Mouse (Mus musculus): ENCODE measurements around the gene Gna14.

Gna14 gene

DNA sequence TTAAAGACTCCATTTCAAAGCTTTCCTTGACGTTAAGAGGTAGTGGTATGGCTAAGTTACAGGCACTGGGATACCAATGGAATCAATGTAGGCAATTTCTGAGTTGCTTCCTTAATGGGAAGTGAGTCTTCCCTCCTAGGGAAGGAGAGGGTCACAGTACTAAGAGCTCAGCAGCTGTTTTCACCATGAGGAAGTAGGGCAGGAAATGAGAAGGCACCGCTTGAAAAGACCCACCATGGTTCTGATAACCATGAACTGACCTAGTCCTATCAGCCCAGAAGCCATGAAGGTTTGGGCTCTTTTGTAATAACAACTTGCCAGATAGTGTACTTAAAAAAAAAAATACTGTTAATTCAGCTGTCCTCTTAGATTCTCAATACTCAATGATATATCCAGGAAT is 20.6 kb downstream of the Gna14 start:
- no peak for DNase-seq (ENCODE audit: low spot score in 2 of 2)

DNA sequence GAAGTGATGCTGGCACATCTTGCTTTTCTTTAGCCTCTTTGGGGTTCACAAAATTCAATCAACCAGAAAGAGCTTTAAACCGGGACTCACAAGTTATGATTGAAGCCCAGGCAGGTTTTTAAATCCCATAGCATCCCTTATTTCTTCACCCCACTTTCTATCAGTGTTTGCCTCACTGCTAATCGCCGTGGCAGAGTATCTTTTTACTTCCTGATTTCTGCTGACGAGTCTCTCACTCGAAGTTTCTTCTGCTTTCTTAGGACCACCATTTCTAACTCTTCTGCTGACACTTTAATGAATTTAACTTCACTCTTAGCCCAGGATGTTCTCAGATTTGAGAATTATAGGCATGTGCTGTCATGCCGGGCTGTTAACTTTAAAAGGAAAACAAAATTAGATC is 21.6 kb downstream of the Gna14 start:
- no peak for DNase-seq (ENCODE audit: low spot score in 2 of 2)

DNA sequence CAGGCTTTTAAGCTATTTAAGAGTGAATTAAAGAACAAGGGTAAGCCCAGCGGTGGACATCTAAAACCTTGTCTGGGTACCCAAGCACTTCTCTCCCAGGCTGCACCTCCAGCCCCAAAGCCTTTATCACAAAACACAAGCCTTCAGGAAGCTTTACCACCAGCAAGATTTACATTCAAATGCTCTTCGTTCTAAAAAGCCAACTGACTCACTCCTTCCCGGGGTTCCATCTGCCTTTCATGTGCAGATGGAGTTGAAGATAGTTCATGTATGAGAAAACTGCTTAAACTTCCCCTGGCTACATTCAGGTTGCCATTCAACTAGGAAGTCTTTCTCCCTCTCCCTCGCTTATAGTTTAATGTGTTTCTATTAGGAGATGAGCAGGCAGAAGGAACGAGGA is 23.8 kb downstream of the Gna14 start:
- no peak for DNase-seq (ENCODE audit: low spot score in 2 of 2)

DNA sequence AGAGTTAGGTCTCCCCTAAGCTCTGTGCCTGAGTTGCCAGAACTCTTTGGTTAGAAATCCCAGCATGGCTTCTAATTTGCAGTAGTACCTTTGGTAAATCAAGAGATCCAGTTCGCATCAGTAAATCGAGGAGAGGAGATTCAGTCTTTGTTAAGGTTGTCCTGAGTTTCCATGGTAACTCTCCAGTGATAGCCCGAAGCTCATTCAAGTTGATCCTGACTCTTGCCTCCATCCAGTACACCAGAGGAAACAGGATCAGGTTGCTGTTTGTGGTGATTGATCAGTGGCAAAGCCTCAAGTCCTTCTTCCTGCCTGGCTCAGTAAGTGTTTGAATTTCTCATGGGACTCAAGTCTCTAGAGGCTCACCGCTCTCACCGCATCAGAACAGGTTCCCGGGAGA is 24.7 kb downstream of the Gna14 start:
- DNase-seq (ENCODE audit: low spot score in 2 of 2) = no peak

DNA sequence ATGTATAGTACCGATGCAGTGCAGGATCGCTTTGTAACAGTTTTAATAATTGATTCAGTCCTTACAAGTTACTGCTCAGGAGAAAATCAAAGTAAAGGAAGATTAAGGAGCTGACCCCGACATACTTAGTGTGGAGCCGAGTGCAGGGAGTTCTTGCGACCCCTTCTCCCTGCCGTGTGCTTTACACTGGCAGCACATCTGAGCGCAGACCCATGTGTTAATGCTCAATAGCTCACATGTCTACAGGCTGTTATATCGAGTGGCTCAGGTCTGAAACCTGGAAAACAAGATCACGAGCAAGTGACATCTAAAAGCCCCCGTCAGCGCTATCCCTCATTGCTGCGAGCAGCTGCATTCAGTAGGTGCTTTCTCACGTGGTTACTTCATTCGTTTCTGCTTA is 25.3 kb downstream of the Gna14 start:
- no peak for DNase-seq (ENCODE audit: low spot score in 2 of 2)

DNA sequence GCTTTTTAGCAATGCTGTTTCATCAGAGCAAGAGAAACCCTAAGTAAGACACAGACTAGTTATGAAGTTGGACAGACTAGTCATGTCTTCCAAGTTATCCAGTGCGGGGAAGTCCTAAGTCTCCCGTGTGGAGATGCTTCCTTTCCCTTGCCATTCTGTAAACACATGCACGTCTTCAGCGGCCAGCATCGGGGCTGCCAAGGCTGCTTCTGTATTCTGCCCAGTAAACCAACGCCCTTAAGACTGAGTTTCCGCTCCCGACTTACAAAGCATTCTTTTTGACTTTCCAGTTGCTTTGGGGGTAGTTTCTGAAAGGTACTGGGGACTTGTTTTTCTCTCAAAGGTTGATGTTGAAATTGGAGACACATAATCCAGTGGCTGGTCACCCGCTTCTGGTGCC is 26.9 kb downstream of the Gna14 start:
- DNase-seq (ENCODE audit: low spot score in 2 of 2) = no peak

DNA sequence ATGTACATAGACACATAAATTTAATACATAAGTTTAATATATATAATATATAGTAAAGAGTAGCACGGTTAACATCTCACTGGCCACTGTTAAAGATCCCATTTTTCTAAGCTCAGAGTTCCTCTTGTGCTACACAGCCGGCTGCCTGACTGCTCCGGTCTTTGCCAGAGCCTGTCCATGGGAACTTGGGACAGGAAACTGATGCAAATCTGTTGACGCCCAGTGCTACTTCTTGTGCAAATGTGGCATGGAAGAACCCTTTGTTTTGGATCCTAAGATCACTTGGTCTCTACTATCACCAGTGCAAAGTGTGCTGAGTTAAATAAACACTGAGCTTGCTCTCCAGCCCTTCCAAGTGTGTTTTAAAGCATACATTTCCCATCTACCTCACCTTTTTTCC is 29.2 kb downstream of the Gna14 start:
- DNase-seq (ENCODE audit: low spot score in 2 of 2) = no peak

DNA sequence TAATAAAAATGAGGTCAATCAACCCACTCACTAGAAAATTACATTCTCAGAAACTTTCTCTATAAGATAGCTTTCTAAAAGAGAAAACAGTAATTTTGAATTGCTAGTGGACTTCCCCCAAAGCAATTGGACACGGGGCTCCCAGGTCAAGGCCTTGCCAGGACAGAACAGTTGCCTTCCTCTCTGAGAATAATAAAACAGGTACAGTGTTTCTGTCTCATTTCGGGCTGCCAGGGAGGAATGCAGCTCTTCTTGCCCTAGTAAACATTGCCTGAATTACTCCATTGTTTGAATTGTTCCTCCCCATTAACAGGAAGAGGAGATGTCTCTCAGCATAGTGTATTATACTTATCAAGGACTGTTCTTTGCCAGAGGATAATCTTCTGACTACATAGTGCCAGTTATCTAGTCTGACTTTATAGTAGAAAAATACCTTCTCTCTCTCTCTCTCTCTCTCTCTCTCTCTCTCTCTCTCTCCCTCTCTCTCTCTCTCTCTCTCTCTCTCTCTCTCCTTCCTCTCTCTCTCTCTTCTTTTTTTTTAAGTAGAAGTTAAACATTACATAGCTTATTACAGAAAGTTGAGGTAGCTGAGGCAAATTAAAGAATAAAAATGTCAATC is 33.3 kb downstream of the Gna14 start:
- DNase-seq (ENCODE audit: low spot score in 2 of 2) = no peak

DNA sequence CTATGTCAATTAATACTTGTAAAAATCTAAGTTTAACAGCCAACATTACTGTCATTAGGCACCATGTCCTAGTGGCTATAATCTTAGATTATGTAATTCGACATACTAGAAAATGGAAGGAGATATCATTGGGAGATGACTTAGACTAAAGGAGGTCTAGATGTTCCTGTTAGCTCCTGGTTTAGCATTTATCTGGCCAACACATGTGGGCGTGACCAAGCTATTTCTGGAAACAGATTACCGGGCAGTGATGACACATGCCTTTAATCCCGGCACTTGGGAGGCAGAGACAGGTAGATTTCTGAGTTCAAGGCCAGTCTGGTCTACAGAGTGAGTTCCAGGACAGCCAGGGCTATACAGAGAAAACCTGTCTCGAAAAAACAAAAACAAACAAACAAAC is 37.1 kb downstream of the Gna14 start:
- DNase-seq (ENCODE audit: low spot score in 2 of 2) = no peak

DNA sequence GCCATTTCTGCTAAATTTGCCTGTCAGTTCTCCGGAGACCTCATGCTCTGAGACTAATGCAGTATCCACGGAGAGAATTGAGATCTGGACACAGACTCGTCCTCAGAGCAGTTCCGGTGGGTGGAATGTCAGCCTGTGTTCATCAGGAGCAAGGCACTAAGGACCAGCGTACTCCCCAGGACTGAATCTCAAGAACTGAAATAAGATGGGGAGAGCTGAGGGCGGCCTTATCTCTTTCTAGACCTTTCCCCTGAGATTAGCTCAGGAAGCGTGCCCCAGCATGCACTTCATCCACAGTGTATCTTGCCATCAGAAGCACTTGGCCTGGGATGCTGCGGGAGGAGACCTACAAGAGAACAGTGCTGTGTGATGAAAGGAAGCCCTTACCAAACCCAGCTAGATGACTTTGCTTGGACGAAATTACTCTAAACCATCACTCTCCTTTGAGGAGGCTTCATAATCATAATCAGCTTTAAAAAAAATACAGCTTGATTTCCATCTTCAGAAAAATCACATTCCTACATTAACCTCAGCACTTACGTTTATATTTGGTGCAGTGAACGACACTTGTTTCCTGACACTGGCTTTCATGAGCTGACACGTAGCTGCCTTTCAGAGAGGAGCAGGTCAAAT is 41.9 kb downstream of the Gna14 start:
- DNase-seq (ENCODE audit: low spot score in 2 of 2) = no peak

DNA sequence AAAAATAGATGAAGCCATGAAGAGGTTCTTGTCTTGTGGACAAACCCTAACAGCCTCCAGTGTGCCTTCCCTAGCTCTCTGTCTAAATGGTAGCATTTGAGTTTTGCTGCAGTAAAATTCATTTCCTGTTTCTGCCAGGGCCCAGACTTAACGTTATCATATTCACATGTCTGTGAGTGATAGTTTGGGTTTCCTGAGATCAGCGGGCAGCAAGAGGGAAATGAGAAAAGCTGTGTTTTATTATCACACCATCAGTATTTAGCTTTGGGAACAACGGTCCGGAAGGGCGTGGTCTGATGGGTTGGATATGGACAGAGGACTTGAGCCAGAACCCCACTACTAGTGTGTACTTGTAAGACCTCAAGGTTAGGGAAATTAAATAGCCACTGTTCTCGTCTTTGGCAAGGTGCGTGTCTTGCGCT is 42.6 kb downstream of the Gna14 start:
- DNase-seq (ENCODE audit: low spot score in 2 of 2) = no peak

DNA sequence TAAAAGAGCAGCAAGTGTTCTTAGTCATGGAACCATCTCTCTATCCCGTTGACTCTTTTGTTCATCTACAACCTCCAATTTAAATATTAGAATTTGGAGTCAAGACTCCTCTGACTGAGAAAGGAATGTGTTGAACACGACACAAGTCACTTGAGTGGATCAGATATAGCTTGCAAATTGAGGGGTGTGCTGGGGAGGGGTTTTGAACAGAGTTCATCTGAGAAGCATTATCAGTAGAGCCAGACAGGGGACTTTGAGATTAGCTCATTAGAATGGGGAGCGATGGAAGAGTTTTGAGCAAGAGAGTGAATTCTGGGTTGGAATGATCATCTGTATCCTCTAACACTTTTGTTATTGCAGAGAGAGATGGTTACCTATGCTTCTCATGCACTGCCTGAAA is 46.5 kb downstream of the Gna14 start:
- no peak for DNase-seq (ENCODE audit: low spot score in 2 of 2)

DNA sequence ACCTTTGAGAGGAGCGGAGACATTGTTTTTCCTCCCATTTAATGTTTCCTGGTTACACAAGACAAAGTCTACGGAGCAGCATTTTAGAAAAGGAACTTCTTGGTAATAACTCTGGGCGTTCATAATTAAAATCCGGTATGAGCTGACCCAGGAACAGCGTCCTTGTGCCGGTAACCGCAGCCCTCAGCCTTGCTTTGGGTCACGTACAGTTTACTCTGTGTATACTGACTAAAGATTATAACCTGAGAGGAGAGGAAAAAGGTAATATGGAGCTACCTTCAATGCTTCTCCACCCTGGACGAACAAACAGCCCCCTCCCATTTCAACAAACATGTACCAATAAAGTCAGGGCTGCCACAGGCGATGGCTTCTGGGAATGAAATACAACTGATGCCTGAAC is 48.7 kb downstream of the Gna14 start:
- DNase-seq (ENCODE audit: low spot score in 2 of 2) = no peak

DNA sequence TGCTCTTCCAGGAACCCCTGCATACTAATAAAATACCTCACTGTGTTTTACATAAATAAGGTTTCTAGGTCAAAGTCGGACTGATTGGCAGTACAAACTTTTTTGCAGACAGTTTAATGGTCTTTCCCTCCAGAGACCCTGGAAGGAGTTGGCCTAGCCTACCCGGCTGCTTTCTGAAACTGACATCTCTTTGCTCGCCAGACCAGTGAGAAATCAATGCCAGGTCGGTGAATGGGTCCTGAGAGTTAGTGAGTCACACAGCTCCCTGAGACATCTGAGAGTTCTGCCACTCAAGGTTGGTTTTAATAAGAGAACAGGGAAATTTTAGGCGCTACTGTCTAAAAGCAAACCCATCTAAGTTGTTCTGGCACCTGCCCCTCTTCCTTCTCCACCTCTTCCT is 49.1 kb downstream of the Gna14 start:
- no peak for DNase-seq (ENCODE audit: low spot score in 2 of 2)

DNA sequence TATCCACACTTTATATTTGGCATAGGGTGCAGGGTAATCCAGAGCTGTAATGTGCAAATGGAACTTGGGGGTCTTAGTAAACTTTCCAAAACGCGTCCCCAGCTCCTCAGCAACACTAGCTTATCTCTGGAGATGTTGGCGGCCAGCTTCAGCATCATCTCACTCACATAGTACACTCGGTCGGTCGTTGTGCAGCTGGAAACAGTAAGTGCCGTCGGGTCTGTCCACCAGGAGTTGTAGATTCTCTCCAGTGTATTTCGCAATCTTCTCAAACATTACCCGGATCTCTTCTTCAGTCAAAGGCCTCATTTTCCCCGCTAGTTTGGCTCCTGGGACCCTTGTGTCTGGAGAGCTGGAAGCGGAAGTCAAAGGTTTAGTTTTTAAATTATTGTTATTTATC is 55.2 kb downstream of the Gna14 start:
- DNase-seq (ENCODE audit: low spot score in 2 of 2) = no peak

DNA sequence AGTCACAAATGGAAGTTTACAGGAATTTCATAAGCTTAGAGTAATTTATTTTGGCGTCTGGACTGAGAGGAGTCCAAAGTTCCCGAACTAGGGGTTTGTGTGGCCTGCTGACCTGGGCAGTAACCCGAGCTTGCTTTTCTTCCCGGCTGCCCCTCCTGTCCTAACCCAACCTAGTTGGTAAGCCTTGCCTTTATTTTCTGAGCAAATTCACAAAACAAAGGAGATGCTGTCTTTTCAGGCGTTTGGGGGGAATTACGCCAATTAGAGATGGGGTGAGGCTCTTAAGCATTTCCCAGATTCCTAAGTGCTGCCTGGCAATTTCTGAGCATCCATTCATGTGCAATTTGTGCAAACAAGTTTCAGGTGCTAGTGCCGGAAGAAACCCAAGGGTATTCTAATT is 55.9 kb downstream of the Gna14 start:
- no peak for DNase-seq (ENCODE audit: low spot score in 2 of 2)

DNA sequence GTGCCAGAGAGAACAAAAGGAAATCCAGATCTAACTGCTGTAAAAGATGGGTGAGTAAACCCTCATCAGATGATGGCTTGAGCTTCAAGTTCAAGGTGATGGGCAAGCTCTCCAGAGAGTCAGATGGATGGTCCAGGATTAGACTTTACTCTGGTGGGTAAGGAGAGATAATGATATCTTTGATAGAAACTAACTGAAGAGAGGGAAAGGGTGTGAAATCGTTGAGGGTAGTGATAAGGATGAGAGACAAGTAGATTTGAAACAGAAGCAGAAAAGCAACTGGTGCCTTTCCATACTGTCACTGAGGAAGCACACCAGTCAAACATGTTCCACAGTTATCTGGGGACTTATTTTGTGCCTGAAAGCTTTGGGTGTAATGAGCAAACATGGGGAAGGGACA is 56.9 kb downstream of the Gna14 start:
- no peak for DNase-seq (ENCODE audit: low spot score in 2 of 2)

DNA sequence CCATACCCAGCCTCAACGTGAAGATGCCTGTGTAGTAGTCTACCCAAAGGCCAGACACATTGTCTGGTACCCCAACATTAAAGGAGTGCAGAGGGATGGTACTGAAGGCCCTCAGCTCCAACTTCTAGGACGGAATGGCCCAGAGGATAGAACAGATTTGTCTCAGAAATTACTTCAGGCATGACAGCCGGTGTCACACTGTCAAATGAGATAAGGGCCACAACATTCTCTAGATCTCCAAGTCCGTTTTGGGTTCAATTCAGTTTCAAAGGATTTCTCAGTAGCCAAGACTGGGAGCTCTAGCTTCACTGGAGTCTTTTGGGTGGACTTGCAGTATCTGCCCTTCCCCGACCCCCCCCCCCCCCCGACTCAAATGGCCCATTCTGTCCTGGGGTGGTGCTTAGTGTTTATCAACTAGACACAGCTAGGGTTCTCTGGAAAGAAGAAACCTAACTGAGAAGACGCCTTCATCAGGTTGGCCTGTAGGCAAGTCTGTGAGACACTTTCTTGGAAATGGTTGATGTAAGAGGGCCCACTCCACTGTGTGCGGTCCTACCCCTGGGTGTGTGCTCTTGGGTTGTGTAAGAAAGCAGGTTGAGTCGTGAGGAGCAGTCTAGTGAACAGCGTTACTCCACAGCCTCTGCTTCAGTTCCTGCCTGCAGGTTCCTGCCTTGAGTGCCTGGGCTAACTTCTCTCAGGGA is 59.4 kb downstream of the Gna14 start:
- no peak for DNase-seq (ENCODE audit: low spot score in 2 of 2)

DNA sequence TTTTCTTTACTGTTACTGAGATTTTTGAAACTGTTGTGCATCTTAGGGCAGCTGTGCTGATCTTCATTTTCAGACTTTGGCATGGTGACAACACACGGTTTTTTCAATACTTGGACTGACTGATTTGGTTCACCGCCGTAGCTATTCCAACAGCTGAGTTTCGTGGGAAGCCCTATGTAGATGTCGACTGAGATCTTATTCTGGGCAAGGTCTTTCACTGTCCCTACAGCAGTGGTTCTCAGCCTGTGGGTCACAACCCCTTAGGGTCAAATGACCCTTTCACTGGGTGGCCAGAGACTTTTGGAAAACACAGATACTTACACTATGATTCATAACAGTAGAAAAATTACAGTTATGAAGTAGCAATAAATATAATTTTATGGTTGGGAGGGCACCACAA is 60.5 kb downstream of the Gna14 start:
- DNase-seq (ENCODE audit: low spot score in 2 of 2) = no peak

DNA sequence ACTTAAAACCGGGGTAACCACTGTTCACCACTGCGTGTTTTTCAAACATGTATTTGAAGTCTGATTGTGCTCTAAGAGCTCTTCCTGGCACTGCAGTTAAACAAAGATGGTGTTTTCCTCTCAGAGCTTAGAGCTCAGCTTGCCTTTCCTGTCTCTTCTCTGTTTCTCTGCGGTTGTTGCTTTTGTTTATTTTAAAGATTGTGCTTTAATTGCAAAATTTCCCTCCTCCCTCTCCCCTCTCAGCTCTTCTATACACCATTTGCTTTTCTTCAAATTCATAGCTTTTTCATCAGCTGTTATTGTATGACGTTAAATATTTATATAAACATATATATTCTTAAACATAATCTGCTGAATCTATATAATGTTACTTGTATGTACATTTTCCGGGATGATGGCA is 66.5 kb downstream of the Gna14 start:
- no peak for DNase-seq (ENCODE audit: low spot score in 2 of 2)

DNA sequence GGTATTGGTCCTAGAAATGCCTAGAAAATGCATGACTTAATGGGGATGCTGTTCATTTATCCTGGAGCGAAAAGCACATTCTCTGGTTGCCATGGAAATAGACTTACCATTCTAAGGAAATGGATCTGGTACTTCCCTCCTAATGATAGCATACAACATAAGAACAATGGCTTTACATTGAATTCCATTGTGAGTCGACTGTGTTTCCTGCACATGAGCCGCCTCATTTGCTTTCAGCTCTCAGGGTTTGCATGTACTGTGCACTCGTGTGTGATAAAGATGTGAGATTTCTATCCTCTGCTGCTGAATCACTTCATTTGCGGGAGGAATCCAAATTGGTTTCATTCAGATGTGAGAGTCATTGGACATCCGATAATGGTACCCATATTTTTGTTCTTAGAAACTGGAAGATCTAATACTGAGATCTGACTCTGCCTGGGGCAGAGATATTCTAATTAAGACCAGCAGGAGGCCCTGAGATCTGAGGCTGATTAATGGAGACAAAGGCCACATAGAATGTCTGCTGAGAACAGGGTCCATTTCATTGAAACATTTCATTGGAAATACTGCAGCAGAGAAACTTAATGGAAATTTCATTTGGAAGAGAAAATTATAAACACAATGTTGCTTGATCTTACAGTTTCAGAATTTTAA is 71.3 kb downstream of the Gna14 start:
- DNase-seq (ENCODE audit: low spot score in 2 of 2) = no peak

DNA sequence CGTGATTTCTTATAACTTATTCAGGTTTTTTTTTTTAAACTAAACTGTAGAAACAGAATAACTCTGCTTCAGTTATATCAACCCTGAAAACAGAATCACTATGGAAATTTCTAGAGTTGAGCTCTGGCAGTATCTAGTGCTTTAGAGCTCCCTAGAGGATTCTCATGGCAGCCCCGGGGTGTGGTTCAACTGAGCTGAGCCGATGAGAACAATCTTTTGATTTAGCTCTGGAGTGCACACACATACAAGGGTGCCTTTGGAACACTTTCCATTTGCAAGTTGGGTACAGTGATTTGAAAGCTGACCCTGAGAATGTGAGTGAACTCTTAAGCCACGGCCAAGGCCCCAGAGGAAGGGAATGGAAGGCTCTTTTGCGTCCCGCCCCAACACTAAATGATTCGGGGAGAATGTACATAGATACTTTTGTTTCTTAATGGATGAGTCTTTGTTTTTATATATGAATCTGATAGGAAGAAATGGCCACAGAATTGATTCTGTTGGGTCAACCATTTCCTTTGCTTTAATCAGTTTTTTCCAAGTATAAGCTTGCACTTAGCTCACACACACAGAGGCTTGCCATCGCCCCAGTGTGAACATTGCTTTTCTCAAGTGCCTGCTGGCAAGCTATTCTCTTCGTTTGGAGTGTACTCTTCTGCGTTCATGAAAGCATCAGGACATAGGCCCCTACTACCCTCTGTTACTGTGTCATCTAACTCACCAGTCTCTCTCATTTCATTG is 75.0 kb downstream of the Gna14 start:
- no peak for DNase-seq (ENCODE audit: low spot score in 2 of 2)

All from urinary bladder, adult 18-20 months (tissue).